Mouse (Mus musculus) liver, embryonic 15.5 days (tissue): ENCODE results near the gene Rnf220. TPM values are rescaled to one million over a fixed set of nuclear protein-coding genes. Genes with fewer than 3 reads are reported as not detected.

ENCODE experiments used
- ATAC-seq: fragments of 200-750 bp; cut with Nextera tagmentation; 2 replicates; pipeline ENCODE4 v1.8.0; 2017; ENCODE audit warnings: moderate number of reproducible peaks, mild to moderate bottlenecking, moderate library complexity; ENCODE audit not compliant: insufficient read depth
- H3K27ac ChIP-seq: fragments of 300-500 bp; sonication (generic); replicated peaks from 2 replicates; pipeline ENCODE4 v1.5.1; 2015; ENCODE audit warnings: mild to moderate bottlenecking, inconsistent platforms
- H3K27me3 ChIP-seq: fragments of 300-500 bp; sonication (generic); 2 replicates; pipeline ENCODE4 v1.6.1; 2015; ENCODE audit warnings: mild to moderate bottlenecking, inconsistent platforms
- H3K36me3 ChIP-seq: fragments of 300-500 bp; sonication (generic); replicated peaks from 2 replicates; pipeline ENCODE4 v1.6.1; 2015; ENCODE audit warnings: moderate library complexity, mild to moderate bottlenecking, inconsistent platforms
- H3K4me1 ChIP-seq: fragments of 300-500 bp; sonication (generic); replicated peaks from 2 replicates; pipeline ENCODE4 v1.6.1; 2015; ENCODE audit warnings: inconsistent platforms
- H3K4me2 ChIP-seq: fragments of 300-500 bp; sonication (generic); 2 replicates; pipeline ENCODE4 v1.6.1; 2015; ENCODE audit warnings: moderate library complexity, mild to moderate bottlenecking, inconsistent platforms
- H3K4me3 ChIP-seq: fragments of 300-500 bp; sonication (generic); replicated peaks from 2 replicates; pipeline ENCODE4 v1.5.1; 2015; ENCODE audit warnings: mild to moderate bottlenecking, inconsistent platforms
- H3K9ac ChIP-seq: fragments of 300-500 bp; sonication (generic); 2 replicates; pipeline ENCODE4 v1.6.1; 2015; ENCODE audit warnings: moderate library complexity, mild to moderate bottlenecking, inconsistent platforms
- H3K9me3 ChIP-seq: fragments of 300-500 bp; sonication (generic); replicated peaks from 2 replicates; pipeline ENCODE4 v1.6.1; 2016; ENCODE audit warnings: inconsistent platforms
- WGBS: fragments of 180-500 bp; shearing (Covaris S2); methylation state at CpG from one replicate; pipeline ENCODE4 v1.1.7; 2015; ENCODE audit warnings: mixed read lengths; ENCODE audit not compliant: insufficient replicate concordance; 5-methylcytosine and 5-hydroxymethylcytosine counted together
- polyA plus RNA-seq: library from polyadenylated mRNA; unstranded; fragments of >200 nt; fragmentation: Nextera tagmentation; extraction: Ambion mirVana; gene quantifications from 2 replicates; pipeline ENCODE4 v1.2.1, GENCODE M21; 2015

Rnf220 gene
- polyA plus RNA-seq, 1 experiment from 2014 or later, result 25.1 TPM

- 60% methylated on average over 14 of the region's 14 CpGs for WGBS
- no peak overlapping the region for H3K9ac ChIP-seq
- no peaks in the 10 kb centered on the region for H3K9me3 ChIP-seq
- ATAC-seq, result no peak
- no peak overlapping the region for H3K4me2 ChIP-seq
- H3K27ac ChIP-seq, result no peak overlapping the region
- no peaks in the 10 kb centered on the region for H3K4me1 ChIP-seq
- H3K36me3 ChIP-seq, result no peaks in the 10 kb centered on the region
- H3K27me3 ChIP-seq, result no peaks in the 10 kb centered on the region
- H3K4me3 ChIP-seq, result no peak overlapping the region
These were observed 116.9 kb downstream of the Rnf220 start for GRCm38 (mm10) chr4:117379803-117380557.

GRCm38 (mm10) chr4:117374078-117374540 lies 122.7 kb downstream of the Rnf220 start:
- ATAC-seq, result no peak
- no peaks in the 10 kb centered on the region for H3K36me3 ChIP-seq
- no peaks in the 10 kb centered on the region for H3K4me1 ChIP-seq
- WGBS, result 43% methylated on average over 10 of the region's 10 CpGs
- no peak overlapping the region for H3K4me3 ChIP-seq
- no peak overlapping the region for H3K9ac ChIP-seq
- no peaks in the 10 kb centered on the region for H3K27me3 ChIP-seq
- no peak overlapping the region for H3K4me2 ChIP-seq
- no peaks in the 10 kb centered on the region for H3K9me3 ChIP-seq
- H3K27ac ChIP-seq, result no peak overlapping the region

DNA sequence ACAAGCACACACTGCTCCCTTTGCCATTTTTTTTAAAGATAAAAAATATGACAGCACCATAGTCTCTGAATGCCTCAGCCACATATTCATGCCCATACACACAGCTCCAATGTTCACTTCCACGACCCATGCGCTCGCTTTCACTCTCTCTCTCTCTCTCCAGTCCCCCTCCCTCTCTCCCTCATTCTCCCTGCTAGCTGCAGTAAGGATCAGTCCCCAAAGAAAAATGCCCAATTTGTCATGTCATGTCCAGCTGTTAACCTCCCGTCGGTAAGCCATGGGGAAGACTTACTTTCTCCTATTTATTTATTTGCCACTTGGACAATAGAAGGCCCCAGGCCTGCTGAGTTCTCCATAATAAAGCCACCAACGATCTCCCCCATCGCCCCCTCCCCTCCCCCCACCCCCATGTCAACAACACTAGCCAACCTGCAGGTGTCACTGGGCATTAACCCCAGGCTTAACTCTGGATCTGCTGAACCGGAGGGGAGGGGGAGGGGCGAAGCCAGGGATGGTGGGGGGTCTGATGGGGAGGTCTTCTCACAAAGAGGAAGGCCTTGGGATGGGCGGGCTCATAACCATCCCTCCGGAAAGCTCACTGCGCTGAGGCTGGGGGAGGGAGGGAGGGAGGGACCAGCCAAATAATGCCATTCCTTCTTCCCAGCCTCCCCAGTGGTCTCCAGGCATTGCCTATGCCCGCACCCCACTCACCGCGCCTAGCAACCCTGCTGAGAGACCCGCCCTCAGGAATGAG lies 123.4 kb downstream of the Rnf220 start:
- Histone ChIP-seq H3K36me3 (no peaks in the 10 kb centered on the region), H3K27ac (no peak overlapping the region), H3K4me3 (no peak overlapping the region), H3K9ac (no peak overlapping the region), H3K27me3 (no peaks in the 10 kb centered on the region), H3K9me3 (no peaks in the 10 kb centered on the region), H3K4me2 (no peak overlapping the region), H3K4me1 (no peaks in the 10 kb centered on the region)
- 38% methylated on average over 15 of the region's 16 CpGs for WGBS
- no peak for ATAC-seq

DNA sequence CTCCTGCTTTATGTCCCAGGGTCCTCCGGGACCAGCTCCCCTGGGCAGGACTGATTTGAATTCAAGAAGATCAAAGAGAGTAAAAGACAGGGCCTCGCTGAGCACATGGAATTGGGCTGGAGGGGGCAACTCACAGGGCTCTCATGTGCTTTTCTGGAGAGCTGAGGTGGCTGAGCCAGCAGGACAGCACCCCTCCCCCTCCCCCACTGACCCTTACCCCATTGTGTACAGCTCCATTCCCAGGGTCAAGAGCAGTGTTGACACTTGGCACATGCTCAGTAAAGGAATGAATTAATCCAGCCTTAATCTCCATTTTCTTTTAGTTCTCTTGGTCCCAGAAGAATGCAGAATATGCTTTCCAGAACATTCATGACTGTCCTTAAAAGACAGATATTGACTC lies 125.0 kb downstream of the Rnf220 start:
- H3K27ac ChIP-seq, result no peak overlapping the region
- no peaks in the 10 kb centered on the region for H3K27me3 ChIP-seq
- no peak overlapping the region for H3K9ac ChIP-seq
- no peaks in the 10 kb centered on the region for H3K9me3 ChIP-seq
- ATAC-seq, result no peak
- no peak overlapping the region for H3K4me2 ChIP-seq
- H3K36me3 ChIP-seq, result no peaks in the 10 kb centered on the region
- no peaks in the 10 kb centered on the region for H3K4me1 ChIP-seq
- 59% methylated on average over 2 of the region's 2 CpGs for WGBS
- no peak overlapping the region for H3K4me3 ChIP-seq

- WGBS, result 66% methylated on average over 5 of the region's 5 CpGs
- H3K27me3 ChIP-seq, result no peaks in the 10 kb centered on the region
- H3K9ac ChIP-seq, result no peak overlapping the region
- no peaks in the 10 kb centered on the region for H3K4me1 ChIP-seq
- no peak overlapping the region for H3K27ac ChIP-seq
- ATAC-seq, result no peak
- no peak overlapping the region for H3K4me2 ChIP-seq
- H3K36me3 ChIP-seq, result no peaks in the 10 kb centered on the region
- no peak overlapping the region for H3K4me3 ChIP-seq
- H3K9me3 ChIP-seq, result no peaks in the 10 kb centered on the region
These were observed 126.5 kb downstream of the Rnf220 start for GRCm38 (mm10) chr4:117370354-117370753.

DNA sequence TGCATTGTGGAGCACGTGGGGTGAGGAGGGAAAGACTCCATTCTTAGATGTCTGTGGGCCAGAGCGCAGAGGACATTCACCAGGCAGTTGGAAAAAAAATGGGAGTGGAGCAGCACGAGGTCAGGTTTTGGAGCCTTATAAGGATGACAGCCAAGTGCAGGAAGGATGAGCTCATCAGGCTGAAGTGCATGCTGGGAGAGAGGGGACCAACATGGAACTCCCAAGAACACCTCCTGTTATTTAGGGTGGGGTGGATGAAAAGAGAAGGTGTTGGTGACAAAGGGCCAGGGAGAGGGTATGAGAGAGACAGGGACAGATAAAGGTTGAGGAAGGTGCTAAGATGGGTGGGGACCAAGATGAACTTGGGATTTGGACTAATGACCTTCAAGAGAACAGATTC lies 127.3 kb downstream of the Rnf220 start:
- no peaks in the 10 kb centered on the region for H3K4me1 ChIP-seq
- H3K9ac ChIP-seq, result no peak overlapping the region
- H3K9me3 ChIP-seq, result no peaks in the 10 kb centered on the region
- H3K36me3 ChIP-seq, result no peaks in the 10 kb centered on the region
- 58% methylated on average over 3 of the region's 3 CpGs for WGBS
- H3K4me3 ChIP-seq, result no peak overlapping the region
- H3K27me3 ChIP-seq, result no peaks in the 10 kb centered on the region
- ATAC-seq, result no peak
- no peak overlapping the region for H3K27ac ChIP-seq
- no peak overlapping the region for H3K4me2 ChIP-seq

GRCm38 (mm10) chr4:117367365-117367764 lies 129.5 kb downstream of the Rnf220 start:
- no peak for ATAC-seq
- Histone ChIP-seq H3K4me1 (no peaks in the 10 kb centered on the region), H3K9me3 (no peaks in the 10 kb centered on the region), H3K27me3 (no peaks in the 10 kb centered on the region), H3K4me2 (no peak overlapping the region), H3K36me3 (no peaks in the 10 kb centered on the region), H3K4me3 (no peak overlapping the region), H3K27ac (no peak overlapping the region), H3K9ac (no peak overlapping the region)
- 85% methylated on average over 19 of the region's 19 CpGs for WGBS

DNA sequence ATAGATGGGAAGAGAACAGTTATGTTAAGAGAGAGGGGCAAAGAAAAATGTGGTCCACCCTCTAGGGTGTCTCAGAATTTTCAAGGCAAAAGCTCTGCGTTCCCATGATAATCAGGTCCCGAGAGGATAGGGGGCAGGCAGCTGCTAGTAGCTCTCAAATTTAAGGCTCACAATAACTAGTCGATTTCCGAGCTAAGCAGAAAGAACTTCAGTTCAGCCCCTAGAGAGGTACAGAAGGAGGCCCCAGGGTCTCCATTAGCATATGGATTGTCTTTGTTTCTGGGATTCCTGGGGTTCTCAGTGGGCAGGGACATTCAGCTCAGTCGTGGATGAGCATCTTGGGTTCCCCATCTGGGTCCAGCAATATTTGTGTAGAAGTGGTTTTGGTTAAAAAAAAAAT lies 134.8 kb downstream of the Rnf220 start:
- no peaks in the 10 kb centered on the region for H3K36me3 ChIP-seq
- no peaks in the 10 kb centered on the region for H3K9me3 ChIP-seq
- ATAC-seq, result no peak
- no peak overlapping the region for H3K27ac ChIP-seq
- H3K9ac ChIP-seq, result no peak overlapping the region
- H3K4me1 ChIP-seq, result no peaks in the 10 kb centered on the region
- H3K4me3 ChIP-seq, result no peak overlapping the region
- no peaks in the 10 kb centered on the region for H3K27me3 ChIP-seq
- 53% methylated on average over 5 of the region's 5 CpGs for WGBS
- no peak overlapping the region for H3K4me2 ChIP-seq

- no peak for ATAC-seq
- Histone ChIP-seq H3K4me2 (no peak overlapping the region), H3K27me3 (no peaks in the 10 kb centered on the region), H3K9me3 (no peaks in the 10 kb centered on the region), H3K27ac (no peak overlapping the region), H3K4me3 (no peak overlapping the region), H3K4me1 (no peaks in the 10 kb centered on the region), H3K36me3 (no peaks in the 10 kb centered on the region), H3K9ac (no peak overlapping the region)
- WGBS, result 60% methylated on average over 7 of the region's 7 CpGs
These were observed 135.3 kb downstream of the Rnf220 start for GRCm38 (mm10) chr4:117361558-117361873.

DNA sequence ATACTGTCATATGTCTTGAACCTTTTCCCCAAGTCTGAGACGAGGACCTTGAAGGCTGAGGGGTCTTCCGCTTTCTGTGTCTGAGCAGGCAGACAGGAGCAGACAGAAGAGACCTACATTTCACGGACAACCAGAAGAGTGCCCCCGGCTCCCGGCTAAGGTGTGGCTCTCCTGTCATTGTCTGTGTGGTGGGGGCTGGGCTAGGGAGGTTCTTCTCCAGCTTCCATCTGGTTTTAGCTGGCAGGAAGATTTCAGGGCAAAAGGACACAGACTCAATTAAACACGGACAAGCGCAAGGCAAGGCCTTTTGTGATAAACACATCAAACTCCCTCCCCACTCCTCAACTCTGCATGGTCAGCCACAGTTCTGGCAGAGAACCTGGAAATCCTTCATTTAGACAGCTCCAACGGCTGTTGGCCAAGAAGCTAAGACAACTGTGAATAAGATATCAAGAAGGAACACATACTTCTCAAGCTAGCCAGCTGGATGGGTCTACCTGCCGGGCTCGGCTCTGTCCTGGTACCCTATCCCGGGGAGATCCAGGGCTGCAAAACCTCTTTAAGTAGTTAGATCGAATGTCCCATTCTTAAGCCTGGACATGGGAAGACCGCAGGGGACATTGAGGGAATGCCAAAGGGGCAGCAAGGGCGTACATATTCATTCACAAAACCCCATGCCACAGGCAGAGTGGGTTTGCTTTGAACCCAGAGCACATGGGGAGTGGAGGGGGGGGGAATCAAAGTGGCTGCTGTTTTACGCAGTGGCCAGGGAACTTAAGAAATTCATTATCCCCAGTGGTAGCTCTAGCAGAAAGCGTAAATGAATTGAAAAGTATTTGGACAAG lies 135.9 kb downstream of the Rnf220 start:
- H3K9me3 ChIP-seq, result no peaks in the 10 kb centered on the region
- no peak for ATAC-seq
- 64% methylated on average over 16 of the region's 16 CpGs for WGBS
- no peak overlapping the region for H3K4me2 ChIP-seq
- no peak overlapping the region for H3K27ac ChIP-seq
- no peaks in the 10 kb centered on the region for H3K4me1 ChIP-seq
- H3K36me3 ChIP-seq, result no peaks in the 10 kb centered on the region
- H3K27me3 ChIP-seq, result no peaks in the 10 kb centered on the region
- no peak overlapping the region for H3K9ac ChIP-seq
- H3K4me3 ChIP-seq, result no peak overlapping the region

DNA sequence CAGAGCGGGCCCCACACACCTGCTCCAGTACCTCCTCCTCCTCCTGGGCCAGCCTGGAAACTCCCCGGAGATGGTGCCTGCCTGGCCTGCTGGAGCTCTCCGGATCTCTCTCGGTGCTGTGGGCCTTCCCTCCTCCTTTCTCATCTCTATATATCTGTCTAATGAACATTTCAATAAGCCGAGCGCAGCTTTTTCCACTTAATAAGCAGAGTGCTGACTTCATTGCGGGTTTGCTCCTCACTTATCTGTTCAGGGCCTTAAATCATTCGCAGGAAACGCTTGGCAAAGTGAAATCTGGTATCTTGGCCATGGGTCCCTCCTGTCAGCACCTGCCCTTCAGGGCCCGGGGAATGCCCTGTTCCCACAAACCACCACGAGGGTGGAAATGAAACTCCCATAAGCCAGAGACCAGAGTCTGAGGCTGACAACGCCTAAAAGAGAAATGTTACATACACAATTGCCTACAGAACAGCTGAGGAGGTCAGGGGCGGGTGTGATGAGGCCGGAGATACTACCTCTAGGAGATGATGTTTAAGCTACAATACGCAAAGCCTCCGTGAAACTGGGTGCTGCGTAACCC lies 137.0 kb downstream of the Rnf220 start:
- ATAC-seq, result no peak
- Histone ChIP-seq H3K9me3 (no peaks in the 10 kb centered on the region), H3K36me3 (no peaks in the 10 kb centered on the region), H3K27me3 (no peaks in the 10 kb centered on the region), H3K9ac (no peak overlapping the region), H3K4me3 (no peak overlapping the region), H3K27ac (no peak overlapping the region), H3K4me1 (no peaks in the 10 kb centered on the region), H3K4me2 (no peak overlapping the region)
- 62% methylated on average over 17 of the region's 17 CpGs for WGBS
